Mouse (Mus musculus) c-Kit-negative CD71-positive TER-119-positive erythroid progenitor cells, embryonic 14.5 days (primary cell): ENCODE results near the gene Syt7.

Source experiments
- DNase-seq: peaks from one replicate; pipeline ENCODE4 v3.0.0-alpha.2; 2013; ENCODE audit warnings: low read depth, low spot score

The Syt7 gene

GRCm38 (mm10) chr19:10458096-10458495 lies 69.2 kb downstream of the Syt7 start:
- no peak for DNase-seq

- no peak for DNase-seq
These were observed 71.0 kb downstream of the Syt7 start for GRCm38 (mm10) chr19:10459907-10460306.

GRCm38 (mm10) chr19:10461584-10461983 lies 72.7 kb downstream of the Syt7 start:
- DNase-seq, result no peak

- no peak for DNase-seq
These were observed 75.5 kb downstream of the Syt7 start for GRCm38 (mm10) chr19:10464427-10464826.

GRCm38 (mm10) chr19:10469171-10469658 lies 80.3 kb downstream of the Syt7 start:
- no peak for DNase-seq

GRCm38 (mm10) chr19:10472958-10473357 lies 84.1 kb downstream of the Syt7 start:
- no peak for DNase-seq

- no peak for DNase-seq
These were observed 84.9 kb downstream of the Syt7 start for GRCm38 (mm10) chr19:10473779-10474178.

- no peak for DNase-seq
These were observed 90.7 kb downstream of the Syt7 start for GRCm38 (mm10) chr19:10479541-10479940.

- DNase-seq, result no peak
These were observed 93.8 kb downstream of the Syt7 start, which contains the start of gene Ppp1r32 for GRCm38 (mm10) chr19:10482703-10483102. Ppp1r32 (minus strand) TSS chr19:10482928.

- DNase-seq, result peak; percentile 36
These were observed 97.4 kb downstream of the Syt7 start for GRCm38 (mm10) chr19:10486264-10486738.

GRCm38 (mm10) chr19:10495670-10496069 lies 106.8 kb downstream of the Syt7 start:
- no peak for DNase-seq

- no peak for DNase-seq
These were observed 108.1 kb downstream of the Syt7 start for GRCm38 (mm10) chr19:10496976-10497375.

- no peak for DNase-seq
These were observed 108.7 kb downstream of the Syt7 start for GRCm38 (mm10) chr19:10497512-10498160.

- no peak for DNase-seq
These were observed 111.7 kb downstream of the Syt7 start for GRCm38 (mm10) chr19:10500581-10500980.

- peak; percentile 32 for DNase-seq
These were observed 113.7 kb downstream of the Syt7 start for GRCm38 (mm10) chr19:10502571-10502970.
